Mouse (Mus musculus) ovary, adult 18-20 months (tissue): ENCODE measurements at regions not wholly inside any gene's neighbourhood (a gene's known extent, or its start where the extent isn't known, plus 50 kb on each side); places are given as distances from the start of the nearest gene placed in this dataset.

Experiments
- DNase-seq: peaks from one replicate; pipeline ENCODE4 v3.0.0; 2022; ENCODE audit warnings: low spot score, mixed read lengths

DNA sequence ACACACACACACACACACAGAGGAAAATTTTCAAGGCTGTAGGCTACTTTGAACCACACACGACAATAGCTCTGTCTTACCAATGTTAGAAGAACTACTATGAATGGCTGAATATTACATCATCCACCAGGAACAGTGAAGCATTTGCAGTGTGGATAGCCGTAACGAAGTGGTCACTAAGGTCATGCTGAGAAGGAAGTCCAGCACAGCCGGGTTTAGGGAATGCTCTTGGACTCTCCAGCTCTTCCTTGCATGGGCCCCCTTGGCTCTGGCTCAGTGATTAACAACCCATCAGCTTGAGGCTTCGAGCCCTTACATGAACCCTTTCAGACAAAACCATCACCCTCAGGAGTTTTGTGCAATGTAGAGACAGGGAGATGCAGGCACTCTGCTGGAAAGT lies 245.3 kb downstream of the Adamts20 start:
- DNase-seq = no peak

DNA sequence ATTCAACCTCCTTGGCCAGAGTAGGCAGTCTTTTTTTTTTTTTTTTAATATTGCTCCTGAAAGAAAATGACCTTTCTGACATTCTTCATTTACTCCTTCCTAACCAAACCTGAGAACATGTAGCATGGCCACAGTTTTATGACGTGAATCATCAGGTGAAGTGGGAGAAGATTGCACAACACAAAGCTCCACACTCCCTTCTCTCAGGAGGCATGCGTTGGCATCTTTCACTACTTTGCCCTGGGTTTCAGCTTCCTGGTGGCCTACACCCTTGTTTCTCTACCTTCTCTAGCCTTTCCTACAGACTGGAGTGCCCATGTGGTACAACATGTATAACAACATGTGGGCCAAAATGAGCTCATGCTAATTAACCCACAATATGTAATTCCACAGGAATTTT lies 248.5 kb downstream of the Adamts20 start:
- no peak for DNase-seq

DNA sequence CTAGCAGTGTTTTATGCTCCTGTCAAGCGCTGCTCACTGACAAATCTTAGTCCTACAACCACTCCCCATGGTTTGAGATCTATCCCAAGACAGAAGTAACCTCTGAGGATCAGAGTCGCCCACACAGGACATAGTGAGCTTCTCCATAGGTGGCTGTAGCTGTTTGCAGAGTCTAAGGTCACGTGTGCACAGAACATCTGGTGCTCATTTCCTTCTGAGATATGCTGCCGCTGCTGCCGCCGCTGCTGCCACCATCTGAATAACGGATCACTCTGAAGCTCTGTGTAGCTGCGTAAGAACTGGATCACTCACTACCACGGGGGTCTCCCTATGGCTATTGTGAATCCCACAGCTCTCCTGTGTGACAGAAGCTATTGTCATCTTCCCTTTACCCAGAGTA lies 250.8 kb downstream of the Adamts20 start:
- no peak for DNase-seq

GRCm38 (mm10) chr15:94213393-94213792 lies 251.8 kb downstream of the Adamts20 start:
- DNase-seq = no peak

DNA sequence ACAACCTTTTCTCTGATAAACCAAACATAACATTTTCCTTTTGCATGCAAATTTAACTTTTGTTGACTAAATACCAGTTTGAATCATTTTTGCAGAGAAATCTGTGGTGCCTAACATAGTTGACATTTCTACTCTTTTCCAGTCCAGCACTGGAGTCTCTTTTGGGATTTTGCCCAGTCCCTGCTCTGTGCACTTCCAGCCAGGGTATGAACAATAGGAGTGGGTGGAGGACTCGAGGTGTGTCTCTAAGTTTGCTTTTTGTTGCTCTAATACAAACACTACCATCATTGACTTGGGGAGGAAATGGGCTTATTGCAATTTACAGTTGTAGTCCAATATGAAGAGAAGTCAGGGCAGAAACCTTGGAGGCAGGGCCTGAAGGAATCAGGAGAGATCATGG lies 256.7 kb downstream of the Adamts20 start:
- DNase-seq = no peak

- DNase-seq = no peak
These were observed 258.8 kb downstream of the Adamts20 start for GRCm38 (mm10) chr15:94206454-94206853.

GRCm38 (mm10) chr15:94205309-94205893 lies 259.8 kb downstream of the Adamts20 start:
- DNase-seq = no peak

- DNase-seq = no peak
These were observed 275.1 kb downstream of the Adamts20 start for GRCm38 (mm10) chr15:94190081-94190488.

DNA sequence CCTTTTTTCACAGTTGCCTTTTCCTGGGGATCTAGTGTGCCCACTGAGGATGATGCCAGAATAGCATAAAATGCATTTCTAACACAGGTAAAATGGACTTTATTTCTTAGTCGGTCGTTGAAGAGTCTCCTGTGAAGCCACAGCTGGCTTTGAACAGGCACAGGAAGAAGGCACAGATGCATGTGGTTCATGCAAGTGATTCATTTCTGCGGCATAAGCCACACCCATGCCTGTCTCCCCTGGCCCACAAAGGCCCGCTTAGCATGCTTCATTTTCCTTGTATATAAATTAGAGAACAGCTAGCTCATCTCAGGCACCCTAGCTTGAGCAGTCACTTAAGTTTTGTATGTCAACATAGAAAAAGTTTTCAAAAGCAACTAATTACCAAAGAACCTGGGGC lies 277.6 kb downstream of the Adamts20 start:
- DNase-seq = no peak

DNA sequence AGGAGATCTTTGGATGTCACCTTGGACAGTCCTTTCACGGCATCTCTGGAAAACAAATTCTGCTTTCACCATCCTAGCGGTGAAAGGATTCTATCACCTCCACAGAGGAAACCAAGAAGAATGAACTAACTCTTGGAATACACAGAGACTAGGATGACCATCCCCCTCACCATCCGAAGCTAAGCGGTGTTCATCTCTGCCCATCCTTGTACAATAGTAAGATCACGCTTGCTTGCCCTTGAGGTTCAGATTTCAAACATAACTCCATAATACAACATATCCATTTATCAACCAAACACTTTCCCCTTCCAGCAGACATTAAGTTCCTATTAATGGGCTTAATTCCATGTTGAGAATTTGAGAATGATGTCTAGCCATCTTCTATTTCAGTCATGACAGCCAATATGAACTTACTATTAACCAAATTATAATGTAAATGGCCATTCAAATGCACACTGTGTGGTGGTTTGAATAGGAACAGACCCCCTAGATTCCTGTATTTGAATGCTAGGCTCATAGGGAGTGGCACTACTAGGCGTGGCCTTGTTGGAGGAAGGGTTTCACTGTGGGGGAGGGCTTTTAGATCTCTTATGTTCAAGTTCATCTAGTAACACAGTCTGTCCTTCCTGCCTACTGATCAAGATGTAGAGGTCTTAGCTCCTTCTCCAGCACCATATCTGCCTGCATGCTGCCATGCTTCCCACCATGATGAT lies 281.4 kb downstream of the Adamts20 start:
- DNase-seq = no peak

- no peak for DNase-seq
These were observed 291.1 kb downstream of the Adamts20 start for GRCm38 (mm10) chr15:94174083-94174482.

DNA sequence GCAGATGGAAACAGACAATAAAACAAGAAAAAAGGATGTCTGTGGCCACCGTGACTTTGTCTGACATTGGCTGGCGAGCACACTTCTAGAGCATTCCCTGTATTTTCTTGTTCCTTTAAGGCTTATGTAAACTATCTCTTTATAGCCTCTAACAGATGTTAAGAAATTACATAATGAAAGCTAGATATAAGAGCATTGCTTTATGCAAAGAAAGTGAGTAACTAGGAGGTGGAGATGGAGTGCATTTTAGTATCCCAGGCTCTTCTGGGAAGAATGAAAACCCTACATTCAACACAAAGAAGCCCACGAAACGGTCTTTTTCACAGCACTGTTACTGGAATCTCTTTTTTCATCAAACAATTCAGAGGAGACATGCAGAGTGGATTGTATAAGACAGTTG lies 304.4 kb downstream of the Adamts20 start:
- DNase-seq = no peak

- peak; percentile 2 for DNase-seq
These were observed 325.7 kb downstream of the Adamts20 start for GRCm38 (mm10) chr15:94139534-94139958.

DNA sequence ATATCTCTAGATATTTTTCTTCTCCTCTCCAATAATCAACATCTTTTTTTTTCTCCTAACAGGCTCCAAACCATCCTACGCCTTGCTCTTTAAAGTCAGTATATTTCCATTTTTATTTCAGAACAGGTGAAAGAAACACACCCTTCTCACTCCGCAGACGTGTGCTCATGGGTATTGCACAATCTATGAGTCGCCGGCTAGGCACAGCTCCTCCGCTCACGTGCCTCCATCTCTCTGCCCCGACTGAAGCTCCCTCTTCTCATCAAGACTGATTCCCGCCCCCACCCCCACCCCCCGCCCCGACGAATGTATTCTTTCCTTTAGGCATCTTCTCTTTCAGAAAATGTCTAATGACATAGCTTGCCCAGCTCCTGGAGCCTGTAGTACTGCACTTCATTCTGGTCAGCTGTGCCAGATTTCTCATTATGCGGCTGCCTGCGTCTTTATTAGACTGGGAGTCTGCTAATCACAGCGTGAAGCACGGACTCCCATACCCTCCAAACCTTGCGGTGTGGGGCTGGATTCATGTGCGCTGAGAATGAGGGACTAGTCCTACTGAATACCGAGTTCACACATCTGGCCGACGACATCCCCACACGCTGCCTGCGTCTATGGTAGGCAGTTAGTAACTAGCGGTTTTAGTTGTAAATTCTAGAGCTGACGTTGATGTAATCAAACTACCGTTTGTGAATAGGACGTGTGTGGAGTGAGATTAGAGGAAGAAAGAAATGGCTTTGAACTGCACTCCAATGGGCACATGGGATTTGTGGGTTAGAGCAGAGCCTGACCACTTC lies 327.9 kb downstream of the Adamts20 start:
- no peak for DNase-seq

- DNase-seq = no peak
These were observed 352.4 kb downstream of the Adamts20 start for GRCm38 (mm10) chr15:94112801-94113200.

DNA sequence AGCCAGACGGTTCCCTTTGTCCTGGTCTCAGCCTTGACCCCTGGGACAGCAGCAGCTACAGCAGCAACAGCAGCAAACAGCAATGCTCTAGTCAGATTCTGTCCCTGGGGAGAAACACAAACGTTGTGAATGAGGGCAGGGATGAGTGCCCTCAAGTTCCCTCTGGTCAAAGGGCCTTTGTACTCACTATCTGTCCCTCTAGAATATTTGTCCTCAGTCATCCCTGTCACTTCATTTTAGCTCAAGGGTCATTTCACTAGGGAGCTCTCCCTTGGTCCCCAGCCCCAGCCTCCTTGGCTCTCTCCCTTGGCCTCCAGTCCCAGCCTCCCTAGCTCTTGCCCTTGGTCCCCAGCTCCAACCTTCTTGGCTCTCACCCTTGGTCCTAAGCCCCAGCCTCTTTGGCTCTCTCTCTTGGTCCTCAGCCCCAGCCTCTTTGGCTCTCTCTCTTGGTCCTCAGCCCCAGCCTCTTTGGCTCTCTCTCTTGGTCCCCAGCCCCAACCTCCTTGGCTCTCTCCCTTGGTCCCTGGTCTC lies 358.0 kb downstream of the Adamts20 start:
- no peak for DNase-seq

DNA sequence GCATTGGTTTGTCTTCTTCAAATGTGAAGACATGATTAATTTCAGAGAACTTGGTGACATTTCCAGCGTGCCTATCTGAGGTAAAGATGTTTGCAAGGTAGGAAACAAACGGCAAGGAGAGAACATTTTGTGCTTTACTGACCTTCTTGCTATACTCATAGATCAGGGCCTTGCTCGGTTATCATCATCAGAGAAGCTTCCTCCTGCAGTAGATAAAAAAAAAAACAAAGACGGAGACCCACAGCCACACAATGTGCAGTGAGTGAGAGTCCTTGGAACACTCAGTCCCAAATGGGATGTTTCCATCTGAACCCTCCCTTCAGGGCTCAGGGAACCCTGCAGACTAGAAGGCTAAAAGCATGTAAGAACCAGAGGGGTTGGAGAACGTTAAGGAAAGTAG lies 374.6 kb downstream of the Adamts20 start:
- no peak for DNase-seq

DNA sequence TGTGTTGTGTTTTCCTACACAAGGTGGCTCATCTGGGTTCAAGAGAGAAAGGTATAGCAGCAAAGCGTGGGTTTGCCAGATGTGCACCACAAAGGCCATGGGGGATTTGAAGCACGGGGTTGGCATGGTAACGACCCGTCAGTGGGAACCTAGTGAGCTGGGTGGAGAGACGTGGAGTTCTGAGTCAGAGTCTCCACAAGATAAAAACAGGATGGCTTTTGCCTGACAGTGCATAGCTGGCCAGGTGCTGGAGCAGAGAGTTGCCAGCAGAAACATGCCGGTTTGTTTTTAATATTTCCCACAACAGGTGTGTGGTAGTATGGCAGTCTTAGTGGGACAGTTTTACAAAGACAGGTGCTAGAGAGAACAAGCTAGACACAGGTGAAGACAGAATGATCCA lies 375.4 kb downstream of the Adamts20 start:
- no peak for DNase-seq

GRCm38 (mm10) chr15:94082369-94082768 lies 382.8 kb downstream of the Adamts20 start:
- no peak for DNase-seq

DNA sequence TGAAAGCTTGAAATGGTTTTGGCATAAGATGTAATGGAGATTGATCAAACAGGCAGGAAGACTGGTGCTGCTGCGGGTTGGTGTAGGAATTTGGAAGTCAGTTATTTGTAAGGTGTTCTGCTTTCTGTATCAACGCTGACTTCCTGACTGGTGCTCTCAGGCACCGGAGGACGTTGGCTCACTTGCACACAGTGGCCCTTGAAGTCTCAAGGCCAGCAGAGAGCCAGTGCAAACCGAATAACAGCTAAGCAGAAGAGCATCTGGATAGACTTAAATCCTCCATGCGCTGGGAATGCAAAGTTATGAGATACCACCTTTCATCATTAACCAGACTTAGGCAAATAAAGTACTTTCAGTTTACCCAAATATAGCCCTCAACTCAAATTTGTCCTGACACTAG lies 388.2 kb downstream of the Adamts20 start:
- no peak for DNase-seq

DNA sequence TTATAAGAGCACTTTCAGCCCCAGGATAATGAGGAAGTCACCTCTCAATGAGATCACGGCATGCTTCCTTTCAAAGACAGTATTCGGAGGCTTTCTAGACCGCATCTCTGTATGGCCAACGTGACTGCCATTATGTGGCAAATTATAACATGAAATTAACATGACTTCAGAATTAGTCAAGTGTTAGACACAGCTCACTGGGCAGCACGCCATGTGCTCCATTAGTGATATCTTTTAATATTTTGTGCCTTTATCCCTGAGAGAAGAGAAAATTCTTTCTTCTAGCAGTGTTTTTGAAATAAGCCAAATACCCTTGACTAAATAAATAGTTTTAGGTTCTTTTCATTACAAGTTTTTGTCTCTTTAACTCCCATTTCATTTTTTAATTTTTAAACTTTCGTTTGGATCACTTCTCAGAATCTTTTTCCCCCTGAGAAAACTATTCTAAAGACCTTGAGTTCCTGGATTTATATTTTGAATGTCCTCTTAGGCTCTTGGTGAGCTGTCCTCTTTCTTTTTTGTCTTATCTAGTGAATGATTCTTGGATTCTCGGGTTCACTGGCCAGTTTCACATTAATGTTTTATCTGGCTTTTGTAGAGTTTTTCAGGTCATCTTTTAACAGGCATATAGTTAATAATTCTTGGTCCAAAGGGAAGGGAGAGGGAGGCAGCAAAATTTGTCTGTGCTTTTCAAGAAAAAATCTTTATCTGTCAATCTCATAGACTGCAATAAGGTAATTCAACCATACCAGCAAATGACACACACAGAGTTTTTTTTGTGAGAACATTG lies 390.9 kb downstream of the Adamts20 start:
- DNase-seq = no peak

DNA sequence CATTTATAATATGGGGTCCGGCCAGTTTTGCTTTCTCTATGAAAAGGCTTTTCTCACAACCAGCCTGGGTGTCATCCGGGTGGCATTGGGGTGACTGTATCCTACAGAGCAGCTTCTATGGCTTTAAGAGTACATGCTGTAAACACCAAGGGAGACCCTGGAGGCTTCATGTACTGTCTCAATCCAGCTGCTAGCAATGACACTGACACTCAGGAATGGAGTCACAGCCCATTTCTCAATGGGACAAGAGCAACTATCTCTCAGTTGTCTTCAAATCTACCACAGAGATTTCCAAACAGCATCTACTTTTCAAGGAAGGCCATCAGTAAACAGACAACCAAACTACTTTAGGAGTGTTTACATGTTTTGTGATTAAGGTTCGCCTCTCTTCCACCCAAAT lies 397.5 kb downstream of the Adamts20 start:
- no peak for DNase-seq
